Mouse (Mus musculus): ENCODE measurements around the gene Sik2.

Sik2 gene

DNA sequence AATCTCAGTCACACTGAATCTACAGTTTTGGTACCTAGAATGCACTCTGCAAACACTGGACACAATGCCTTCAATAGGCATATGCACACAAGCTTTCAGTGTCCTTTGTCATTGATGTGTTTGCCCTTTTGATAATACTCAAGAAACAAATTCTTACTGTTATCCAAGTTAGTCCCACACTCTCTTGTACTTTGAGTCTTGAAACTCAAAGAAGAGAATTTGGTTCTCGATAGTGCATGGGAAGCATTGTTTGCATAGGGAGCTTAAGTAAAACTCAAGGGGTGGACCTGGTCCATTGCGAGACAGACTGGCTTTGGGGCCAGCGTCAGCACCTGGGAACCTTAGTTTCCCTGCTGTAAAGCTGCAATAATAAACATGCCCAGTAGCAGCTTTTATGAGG is 90.7 kb downstream of the Sik2 start:
- no peak for DNase-seq (ENCODE audit: extremely low spot score)

- DNase-seq (ENCODE audit: extremely low spot score) = no peak
Measured at GRCm38 (mm10) chr9:50911861-50912515, 96.9 kb downstream of the Sik2 start.

DNA sequence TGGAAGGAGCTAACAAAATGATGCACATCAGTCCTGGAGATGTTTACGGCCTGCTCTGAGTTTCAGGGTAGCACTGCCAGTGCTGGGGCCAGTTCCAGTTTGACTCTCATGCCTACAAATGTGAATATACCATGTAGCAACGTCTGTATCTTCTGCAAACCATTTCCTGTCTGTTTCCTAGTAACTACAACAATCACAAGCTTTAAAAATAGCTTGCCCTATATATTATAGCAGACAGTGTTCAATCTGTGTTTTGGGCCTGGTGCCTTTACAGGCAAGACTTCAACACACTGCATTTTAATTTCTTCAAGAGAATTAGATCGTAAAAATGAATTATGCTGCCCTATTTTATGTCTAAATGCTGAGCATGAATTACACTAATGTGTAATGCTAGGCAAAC is 103.6 kb downstream of the Sik2 start:
- no peak for DNase-seq (ENCODE audit: extremely low spot score)

DNA sequence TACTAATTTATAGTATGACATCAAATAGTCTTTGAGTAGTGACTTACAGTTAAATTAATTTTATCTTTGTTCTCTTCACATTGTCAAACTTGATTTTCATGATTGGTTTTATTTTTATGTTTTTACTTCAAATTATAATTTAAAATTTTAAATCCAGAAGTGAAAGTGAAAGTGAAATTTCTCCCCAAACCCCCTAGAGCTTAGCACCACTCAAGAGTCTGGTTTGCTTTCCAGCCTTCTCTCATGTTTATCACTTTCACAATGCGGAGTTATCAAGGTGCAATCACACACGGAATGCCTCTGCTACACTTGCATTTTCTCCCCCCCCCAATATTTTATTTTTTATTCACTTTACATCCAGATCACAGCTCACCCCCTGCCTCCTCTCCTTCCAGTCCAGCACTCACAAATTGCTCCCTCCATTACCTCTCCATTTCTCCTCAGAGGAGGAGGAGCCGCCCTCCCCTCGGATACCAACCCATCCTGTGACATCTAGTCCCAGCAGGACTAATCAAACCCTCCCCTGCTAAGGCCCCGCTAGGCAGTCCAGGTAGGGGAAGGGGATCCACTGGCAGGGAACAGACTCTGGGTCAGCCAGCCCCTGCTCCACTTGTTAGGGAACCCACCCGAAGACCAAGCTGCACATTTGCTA is 104.6 kb downstream of the Sik2 start:
- DNase-seq (ENCODE audit: extremely low spot score) = no peak

DNA sequence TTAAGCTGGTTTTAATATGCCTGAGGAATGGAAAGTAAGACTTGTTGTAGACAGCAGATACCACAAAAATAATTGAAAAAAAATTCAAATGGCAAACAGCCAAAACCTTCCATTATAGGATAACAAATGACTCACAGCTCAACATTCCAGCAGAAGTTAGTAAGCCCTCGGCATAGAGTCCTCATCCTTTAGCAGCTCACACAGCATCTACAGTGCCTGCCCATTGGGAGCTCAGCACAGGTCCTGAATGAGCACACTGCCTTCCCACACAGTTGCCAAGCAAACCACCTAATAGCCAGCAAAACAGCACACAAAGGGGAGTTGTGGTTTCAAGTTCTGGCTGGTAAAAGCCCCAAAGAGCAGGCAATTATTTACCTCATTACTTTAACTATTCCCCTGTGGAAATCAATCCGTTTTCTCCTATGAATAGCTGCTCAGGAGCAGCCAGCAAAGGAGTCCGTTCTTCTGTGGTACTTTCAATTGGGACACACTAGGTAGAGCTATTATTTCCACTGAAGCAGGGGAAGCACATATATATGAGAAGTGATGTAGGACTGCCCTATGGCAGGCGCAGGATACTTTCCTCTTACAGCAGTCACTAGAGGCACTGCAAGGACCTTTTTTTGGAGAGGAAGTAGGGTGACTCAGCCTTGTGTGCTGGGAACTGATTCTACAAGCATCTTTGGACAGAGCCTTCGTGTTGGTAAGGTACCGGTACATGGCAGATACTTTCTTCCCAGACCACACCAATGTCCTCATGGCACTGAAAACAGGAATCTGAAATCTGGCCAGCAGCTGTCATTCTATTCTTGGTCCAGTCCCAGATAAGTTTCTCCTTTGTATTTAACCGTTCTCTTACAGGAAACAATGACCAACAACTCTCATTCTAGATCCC is 108.6 kb downstream of the Sik2 start:
- DNase-seq (ENCODE audit: extremely low spot score) = no peak

- DNase-seq (ENCODE audit: extremely low spot score) = no peak
Measured at GRCm38 (mm10) chr9:50893665-50894064, 115.2 kb downstream of the Sik2 start.

- no peak for DNase-seq (ENCODE audit: extremely low spot score)
Measured at GRCm38 (mm10) chr9:50890494-50891090, 118.3 kb downstream of the Sik2 start.

GRCm38 (mm10) chr9:50889964-50890363 is 118.9 kb downstream of the Sik2 start:
- DNase-seq (ENCODE audit: extremely low spot score) = no peak

GRCm38 (mm10) chr9:50889211-50889610 is 119.7 kb downstream of the Sik2 start:
- no peak for DNase-seq (ENCODE audit: extremely low spot score)

DNA sequence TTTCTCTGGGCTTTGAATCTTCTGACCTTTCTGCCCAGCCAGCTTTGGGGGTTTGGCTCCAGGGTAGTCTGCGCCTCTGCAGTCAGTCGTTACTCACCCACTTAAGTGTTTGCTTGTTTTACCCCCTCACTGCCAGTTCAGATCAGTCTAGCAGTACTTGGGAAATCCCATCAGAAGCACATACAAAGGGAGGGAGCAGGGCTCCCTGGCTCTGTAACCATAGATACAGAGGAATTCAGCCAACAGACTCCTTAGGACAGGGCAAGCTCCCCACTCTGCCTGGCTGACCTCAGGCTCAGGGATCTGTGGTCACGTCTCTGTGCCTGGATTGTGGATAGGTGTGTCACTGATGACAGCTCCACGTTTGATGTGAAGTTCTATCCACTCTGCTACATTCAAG is 121.5 kb downstream of the Sik2 start:
- DNase-seq (ENCODE audit: extremely low spot score) = no peak

DNA sequence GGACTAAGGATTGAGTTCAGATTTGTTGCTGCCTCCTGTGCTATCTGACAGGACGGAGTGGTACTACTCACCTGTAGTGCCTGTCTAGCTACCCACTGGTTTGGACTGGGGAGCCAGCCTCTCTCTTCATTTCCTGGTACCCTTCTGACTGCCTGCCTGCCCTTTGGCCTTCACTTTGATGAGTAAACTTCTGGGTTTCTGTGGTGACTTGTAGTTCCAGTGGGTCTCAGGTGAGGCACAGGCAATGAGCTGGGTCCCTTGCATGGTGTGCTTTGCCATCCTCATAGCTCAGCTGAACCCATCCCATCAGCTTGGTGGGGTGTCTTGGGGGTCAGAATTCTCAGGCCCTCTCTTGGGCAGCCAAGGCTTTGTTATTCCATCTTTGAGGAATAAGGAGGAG is 122.0 kb downstream of the Sik2 start:
- no peak for DNase-seq (ENCODE audit: extremely low spot score)

- no peak for DNase-seq (ENCODE audit: extremely low spot score)
Measured at GRCm38 (mm10) chr9:50885600-50885987, 123.3 kb downstream of the Sik2 start.

GRCm38 (mm10) chr9:50884741-50885599 is 123.9 kb downstream of the Sik2 start:
- DNase-seq (ENCODE audit: extremely low spot score) = no peak

GRCm38 (mm10) chr9:50884093-50884492 is 124.8 kb downstream of the Sik2 start:
- DNase-seq (ENCODE audit: extremely low spot score) = no peak

DNA sequence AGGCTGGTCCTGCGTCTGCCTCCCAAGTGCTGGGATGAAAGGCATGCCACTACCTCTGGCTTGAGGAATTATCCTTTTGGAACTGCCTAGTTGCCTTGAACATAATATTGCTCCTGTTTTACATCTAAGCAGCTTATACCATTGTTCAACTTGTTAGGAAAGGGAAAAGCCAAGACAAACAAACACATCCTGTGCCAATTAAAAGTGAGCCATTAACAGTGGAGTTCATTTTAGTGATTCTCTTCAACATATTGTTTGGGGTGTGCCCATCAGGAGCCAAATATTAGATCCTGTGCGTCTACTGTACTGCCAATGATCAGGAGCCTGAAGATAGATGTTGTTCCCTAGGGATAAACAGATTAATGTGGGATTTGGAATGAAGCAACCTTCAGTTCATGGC is 126.7 kb downstream of the Sik2 start:
- no peak for DNase-seq (ENCODE audit: extremely low spot score)

GRCm38 (mm10) chr9:50877431-50877830 is 131.4 kb downstream of the Sik2 start:
- no peak for DNase-seq (ENCODE audit: extremely low spot score)

DNA sequence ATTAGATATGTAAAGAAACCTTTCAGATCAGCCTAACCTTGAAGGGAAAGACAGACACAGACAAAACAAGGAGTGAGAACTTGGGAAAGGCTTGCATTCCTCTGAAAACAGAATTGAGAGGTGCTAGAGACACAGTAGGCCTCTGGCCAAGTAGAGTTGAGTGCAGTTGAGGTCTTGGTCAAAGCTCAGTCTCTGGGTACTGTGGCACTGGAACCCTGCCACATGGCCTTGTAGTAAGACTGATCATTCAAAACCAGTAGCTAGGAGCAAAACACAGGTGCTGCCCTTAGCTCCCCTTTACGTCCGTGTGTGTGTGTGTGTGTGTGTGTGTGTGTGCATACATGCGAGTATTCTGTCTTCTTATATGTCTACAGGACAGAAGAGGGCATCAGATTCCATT is 132.6 kb downstream of the Sik2 start:
- no peak for DNase-seq (ENCODE audit: extremely low spot score)

GRCm38 (mm10) chr9:50875470-50875869 is 133.4 kb downstream of the Sik2 start:
- no peak for DNase-seq (ENCODE audit: extremely low spot score)

DNA sequence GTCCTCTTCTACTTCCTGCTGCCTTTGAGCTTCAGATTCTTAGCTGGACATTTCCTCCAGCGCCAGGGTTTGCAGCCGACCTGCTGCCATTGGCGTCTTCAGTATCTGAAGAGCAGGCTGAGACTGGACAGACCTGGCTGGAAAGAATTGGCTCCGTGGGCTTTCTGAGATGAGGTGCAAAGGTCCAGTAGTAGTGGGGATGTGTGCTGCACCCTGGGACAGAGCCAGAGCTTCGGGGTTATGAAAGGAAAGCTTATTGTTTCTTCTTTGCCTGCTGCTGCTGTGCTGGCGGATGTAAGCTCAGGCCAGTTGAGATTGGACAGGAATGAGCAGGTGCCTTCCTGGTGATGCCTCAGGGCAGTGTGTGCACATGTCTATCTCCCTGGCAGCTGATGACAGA is 134.8 kb downstream of the Sik2 start:
- DNase-seq (ENCODE audit: extremely low spot score) = no peak

DNA sequence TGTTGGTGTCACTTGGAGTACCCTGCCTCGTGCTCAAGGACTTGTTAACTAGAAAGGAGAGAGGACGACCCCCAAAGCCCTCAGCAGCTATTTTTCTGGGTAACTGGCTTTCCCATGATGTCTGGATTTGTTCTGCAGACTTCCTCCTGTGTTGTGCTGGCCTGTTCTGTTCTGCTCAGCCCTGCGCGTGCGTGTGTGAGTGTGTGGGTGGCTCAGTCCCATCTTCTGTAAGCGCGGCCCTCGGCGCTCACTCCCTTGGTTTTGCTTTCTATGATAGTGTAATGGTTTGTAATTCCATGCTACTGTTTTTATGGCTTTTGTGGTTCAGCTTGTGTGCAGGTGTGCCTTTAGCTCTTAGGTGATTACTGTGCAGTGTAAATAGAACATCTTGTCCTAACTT is 135.7 kb downstream of the Sik2 start:
- no peak for DNase-seq (ENCODE audit: extremely low spot score)

GRCm38 (mm10) chr9:50868182-50868581 is 140.7 kb downstream of the Sik2 start:
- DNase-seq (ENCODE audit: extremely low spot score) = no peak

All from embryo, embryonic 9.5 days (tissue).